Mouse (Mus musculus): ENCODE measurements around the gene Lsamp.

The Lsamp gene

DNA sequence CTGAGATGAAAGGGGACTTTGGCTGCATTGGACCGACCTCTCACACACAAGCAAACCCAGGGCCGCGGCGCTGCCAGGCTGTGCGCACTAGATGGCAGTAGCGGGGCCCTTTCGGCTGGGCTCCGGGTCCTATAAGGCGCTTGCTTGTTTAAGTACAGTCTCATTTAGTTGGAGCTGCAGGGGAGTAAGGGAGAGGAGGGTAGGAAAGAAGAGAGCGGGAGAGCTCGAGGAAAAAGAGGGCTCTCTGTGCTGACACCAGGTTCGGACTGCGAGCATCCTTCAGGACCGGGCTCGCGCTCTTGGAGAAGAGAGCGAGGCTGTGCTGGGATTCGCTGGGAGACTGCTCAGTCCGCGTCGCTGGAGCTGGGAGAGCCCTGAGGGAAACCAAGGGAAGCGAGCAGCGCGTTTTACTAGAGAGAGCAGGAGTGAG, at the start of gene Lsamp:
Lsamp (plus strand) TSS at position 157 of the 430 bp plus-strand sequence.
- no peak for DNase-seq (ENCODE audit: low read depth, low spot score)
- H3K36me3 ChIP-seq (ENCODE audit: control insufficient read depth, insufficient read depth, low read length, poor library complexity, severe bottlenecking), result no peaks in the 10 kb centered on the region
- H3K27me3 ChIP-seq (ENCODE audit: control insufficient read depth, insufficient read depth, low read length, poor library complexity, severe bottlenecking), result no peaks in the 10 kb centered on the region

DNA sequence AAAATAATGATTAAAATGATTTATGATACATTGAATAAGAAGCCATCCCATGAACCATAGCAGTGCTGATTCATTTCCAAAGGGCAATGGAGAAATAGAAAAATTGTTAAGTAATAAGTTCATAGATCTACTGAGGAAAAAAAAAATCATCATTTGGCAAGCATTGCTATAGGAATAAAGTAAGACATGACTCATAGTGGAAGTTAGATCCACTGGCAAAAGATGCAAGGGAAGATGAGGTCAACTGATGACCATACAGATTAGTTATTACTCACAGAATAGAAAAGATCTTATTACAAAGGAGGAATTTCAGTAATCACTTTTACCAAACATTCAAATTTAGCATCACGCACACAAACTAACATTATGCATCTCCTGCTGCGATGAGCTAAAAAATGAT, 26.5 kb upstream of the Lsamp start:
- no peak for DNase-seq (ENCODE audit: low read depth, low spot score)
- Histone ChIP-seq H3K36me3 (ENCODE audit: control insufficient read depth, insufficient read depth, low read length, poor library complexity, severe bottlenecking) (no peaks in the 10 kb centered on the region), H3K27me3 (ENCODE audit: control insufficient read depth, insufficient read depth, low read length, poor library complexity, severe bottlenecking) (no peaks in the 10 kb centered on the region)

DNA sequence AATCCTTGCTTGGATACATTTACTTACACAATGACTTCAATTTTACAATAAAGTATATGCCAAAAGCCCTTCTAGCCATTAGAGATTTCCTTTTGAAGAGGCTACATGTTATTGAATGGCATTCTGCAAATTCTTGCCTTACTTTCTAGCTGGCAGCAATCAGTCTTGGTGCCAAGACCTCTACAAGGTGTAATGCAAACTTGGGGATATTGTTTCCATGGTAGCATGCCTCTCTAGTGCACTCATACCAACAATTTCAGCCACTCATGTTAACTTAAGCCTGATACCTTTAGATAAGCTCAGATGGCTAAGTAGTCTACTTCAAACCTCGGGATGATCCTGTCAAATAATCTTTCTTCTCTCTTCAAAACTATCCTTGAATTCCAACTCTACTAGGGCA, 11.4 kb upstream of the Lsamp start:
- no peaks in the 10 kb centered on the region for H3K27me3 ChIP-seq (ENCODE audit: control insufficient read depth, insufficient read depth, low read length, poor library complexity, severe bottlenecking)
- no peak for DNase-seq (ENCODE audit: low read depth, low spot score)
- H3K36me3 ChIP-seq (ENCODE audit: control insufficient read depth, insufficient read depth, low read length, poor library complexity, severe bottlenecking), result no peaks in the 10 kb centered on the region

DNA sequence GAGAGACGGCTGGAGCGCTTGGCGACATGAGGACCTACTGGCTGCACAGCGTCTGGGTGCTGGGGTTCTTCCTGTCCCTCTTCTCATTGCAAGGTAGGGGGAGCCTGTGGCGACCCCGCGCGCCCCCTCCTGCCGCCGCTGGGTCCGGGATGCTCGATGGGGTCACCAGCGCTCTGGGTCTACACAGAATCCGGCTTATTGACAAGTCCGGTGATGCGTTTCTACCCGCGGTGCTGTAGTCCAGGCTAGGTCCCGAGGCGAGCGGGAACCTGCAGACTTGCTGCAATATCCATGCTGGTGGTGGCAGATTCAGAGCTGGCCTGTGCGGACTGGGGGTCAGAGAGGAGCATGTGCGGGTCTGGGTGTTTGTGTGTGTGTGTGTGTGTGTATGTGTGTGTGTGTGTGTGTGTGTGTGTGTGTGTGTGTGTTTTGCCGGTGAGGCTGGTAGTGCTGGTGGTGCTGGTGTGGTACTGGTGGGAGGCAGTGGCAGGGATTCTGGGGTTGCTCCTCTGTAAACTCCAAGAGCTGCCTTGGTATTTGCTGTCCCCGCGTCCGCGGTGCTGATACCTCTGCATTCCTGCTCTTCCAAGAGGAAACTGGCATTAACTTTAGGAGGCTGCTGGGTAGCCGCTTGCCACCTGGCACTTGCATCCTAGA, 602 bp downstream of the Lsamp start:
- DNase-seq (ENCODE audit: low read depth, low spot score), result no peak
- no peaks in the 10 kb centered on the region for H3K27me3 ChIP-seq (ENCODE audit: control insufficient read depth, insufficient read depth, low read length, poor library complexity, severe bottlenecking)
- H3K36me3 ChIP-seq (ENCODE audit: control insufficient read depth, insufficient read depth, low read length, poor library complexity, severe bottlenecking), result no peaks in the 10 kb centered on the region

DNA sequence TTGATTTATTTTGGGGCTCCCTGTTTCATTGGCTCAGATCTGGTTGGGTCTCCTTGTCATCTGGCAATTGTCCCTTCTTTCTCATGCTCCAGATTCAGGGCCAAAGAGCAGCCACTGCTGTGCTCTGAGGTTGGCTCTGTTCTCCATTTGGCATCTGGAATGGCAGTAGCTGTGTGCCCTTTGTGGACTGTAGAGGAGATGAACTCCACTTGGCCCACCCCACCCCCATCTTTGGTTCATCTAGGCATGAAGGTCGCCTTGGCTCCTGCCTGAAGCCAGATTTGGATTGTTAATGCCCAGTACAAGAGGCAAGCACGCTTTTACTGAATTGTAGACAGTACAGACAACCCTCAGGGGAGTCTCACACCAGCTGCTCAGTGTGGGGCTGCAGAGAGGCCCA, 4.3 kb downstream of the Lsamp start:
- no peaks in the 10 kb centered on the region for H3K27me3 ChIP-seq (ENCODE audit: control insufficient read depth, insufficient read depth, low read length, poor library complexity, severe bottlenecking)
- no peak for DNase-seq (ENCODE audit: low read depth, low spot score)
- no peaks in the 10 kb centered on the region for H3K36me3 ChIP-seq (ENCODE audit: control insufficient read depth, insufficient read depth, low read length, poor library complexity, severe bottlenecking)

DNA sequence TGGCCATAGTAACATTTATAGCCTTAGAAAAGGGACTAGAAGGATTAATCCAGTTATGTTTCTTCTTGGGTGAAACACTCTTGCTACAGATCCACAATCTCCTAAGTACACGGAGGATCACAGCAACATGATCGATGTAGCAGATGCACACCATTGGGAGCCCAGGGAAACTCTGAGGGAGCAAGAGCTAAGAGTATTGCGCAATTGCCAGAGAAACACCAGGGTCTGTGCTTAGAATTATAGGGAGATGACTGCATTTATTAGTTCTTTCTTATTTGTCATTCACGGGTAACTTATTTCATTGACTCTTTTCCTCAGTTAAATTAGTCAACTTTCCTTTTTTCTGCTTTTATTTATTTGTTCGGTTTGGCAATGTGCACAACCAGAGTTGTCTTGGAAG, 10.7 kb downstream of the Lsamp start:
- no peaks in the 10 kb centered on the region for H3K36me3 ChIP-seq (ENCODE audit: control insufficient read depth, insufficient read depth, low read length, poor library complexity, severe bottlenecking)
- DNase-seq (ENCODE audit: low read depth, low spot score), result no peak

DNA sequence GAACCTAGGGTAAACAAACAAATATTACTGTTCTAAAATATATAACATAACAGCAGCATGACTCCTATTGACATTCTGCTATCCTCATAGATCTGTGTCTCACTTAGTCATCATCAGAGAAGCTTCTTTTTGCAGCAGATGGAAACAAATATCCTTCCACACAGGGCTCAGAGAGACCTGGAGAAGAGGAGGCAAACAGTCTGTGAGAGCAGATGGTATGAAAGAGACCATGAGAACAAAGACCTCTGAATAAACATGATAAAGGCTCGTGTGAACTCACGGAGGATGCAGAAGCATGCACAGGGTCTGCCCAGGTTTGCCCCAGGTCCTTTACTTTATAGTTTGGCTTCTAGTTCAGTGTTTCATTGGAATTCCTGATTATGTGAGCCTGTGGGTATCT, 24.6 kb downstream of the Lsamp start:
- Histone ChIP-seq H3K27me3 (ENCODE audit: control insufficient read depth, insufficient read depth, low read length, poor library complexity, severe bottlenecking) (no peaks in the 10 kb centered on the region), H3K36me3 (ENCODE audit: control insufficient read depth, insufficient read depth, low read length, poor library complexity, severe bottlenecking) (no peaks in the 10 kb centered on the region)
- no peak for DNase-seq (ENCODE audit: low read depth, low spot score)

More for the DNA sequence above, 10.7 kb downstream of the Lsamp start:
- H3K27me3 ChIP-seq (ENCODE audit: control insufficient read depth, insufficient read depth, low read length, poor library complexity, severe bottlenecking), result no peaks in the 10 kb centered on the region

DNA sequence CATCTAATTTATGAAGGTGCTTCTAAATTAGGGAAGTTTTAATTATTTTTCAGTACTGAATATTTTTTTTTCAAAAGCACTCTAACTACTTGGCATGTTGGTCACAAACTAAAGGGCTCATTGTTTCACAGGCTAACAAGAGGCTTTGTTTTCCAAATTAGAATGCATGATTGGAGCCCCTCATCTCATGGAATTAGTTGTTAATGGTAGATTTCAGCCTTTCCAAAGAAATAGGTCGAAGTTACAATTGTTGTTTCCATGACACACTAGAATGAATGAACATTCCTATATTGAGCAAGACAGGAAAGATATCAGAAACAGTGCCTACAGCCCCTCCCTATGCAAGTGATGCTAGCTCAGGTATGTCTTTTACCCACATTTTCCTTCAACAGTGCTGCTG, 26.9 kb downstream of the Lsamp start:
- DNase-seq (ENCODE audit: low read depth, low spot score), result no peak

DNA sequence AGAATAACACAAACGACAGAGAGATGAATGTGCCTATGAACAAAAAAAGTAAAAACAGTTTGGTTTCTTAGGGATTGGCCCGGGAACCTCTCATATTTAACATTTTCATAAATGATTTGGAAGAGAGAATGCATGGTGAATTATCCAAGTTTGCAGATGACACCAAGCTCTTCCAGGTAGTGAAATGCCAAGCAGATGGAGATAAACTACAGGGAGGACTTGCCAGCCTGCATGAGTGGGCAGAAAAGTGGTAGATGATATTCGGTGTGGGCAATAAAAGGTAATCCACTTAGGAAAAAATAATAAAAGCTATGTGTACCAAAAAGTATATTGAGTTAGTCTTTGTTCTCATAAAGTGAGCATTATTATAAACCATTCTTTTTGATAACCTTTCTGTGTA, 38.5 kb downstream of the Lsamp start:
- DNase-seq (ENCODE audit: low read depth, low spot score), result no peak
- Histone ChIP-seq H3K36me3 (ENCODE audit: control insufficient read depth, insufficient read depth, low read length, poor library complexity, severe bottlenecking) (no peaks in the 10 kb centered on the region), H3K27me3 (ENCODE audit: control insufficient read depth, insufficient read depth, low read length, poor library complexity, severe bottlenecking) (no peaks in the 10 kb centered on the region)

More for the DNA sequence above, 26.9 kb downstream of the Lsamp start:
- H3K27me3 ChIP-seq (ENCODE audit: control insufficient read depth, insufficient read depth, low read length, poor library complexity, severe bottlenecking), result no peaks in the 10 kb centered on the region
- H3K36me3 ChIP-seq (ENCODE audit: control insufficient read depth, insufficient read depth, low read length, poor library complexity, severe bottlenecking), result no peaks in the 10 kb centered on the region

DNA sequence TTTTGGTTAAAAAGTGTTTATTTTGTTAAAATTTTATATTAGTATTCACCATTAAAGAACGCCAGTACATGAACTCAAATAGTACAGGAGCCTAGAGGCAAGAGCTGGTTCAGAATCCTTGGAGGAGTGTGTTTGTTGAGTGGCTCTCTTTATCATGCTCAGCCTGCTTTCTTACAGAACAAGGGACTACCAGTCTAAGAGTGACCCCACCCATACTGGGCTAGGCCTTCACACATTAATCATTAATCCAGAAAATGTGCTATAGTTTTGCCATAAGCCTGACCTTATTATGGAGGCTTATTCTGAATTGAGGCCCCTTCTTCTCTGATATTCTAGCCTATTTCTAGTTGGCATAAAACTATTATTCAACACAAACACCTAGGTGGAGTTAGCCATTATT, 52.6 kb downstream of the Lsamp start:
- no peaks in the 10 kb centered on the region for H3K27me3 ChIP-seq (ENCODE audit: control insufficient read depth, insufficient read depth, low read length, poor library complexity, severe bottlenecking)
- no peaks in the 10 kb centered on the region for H3K36me3 ChIP-seq (ENCODE audit: control insufficient read depth, insufficient read depth, low read length, poor library complexity, severe bottlenecking)
- DNase-seq (ENCODE audit: low read depth, low spot score), result no peak

DNA sequence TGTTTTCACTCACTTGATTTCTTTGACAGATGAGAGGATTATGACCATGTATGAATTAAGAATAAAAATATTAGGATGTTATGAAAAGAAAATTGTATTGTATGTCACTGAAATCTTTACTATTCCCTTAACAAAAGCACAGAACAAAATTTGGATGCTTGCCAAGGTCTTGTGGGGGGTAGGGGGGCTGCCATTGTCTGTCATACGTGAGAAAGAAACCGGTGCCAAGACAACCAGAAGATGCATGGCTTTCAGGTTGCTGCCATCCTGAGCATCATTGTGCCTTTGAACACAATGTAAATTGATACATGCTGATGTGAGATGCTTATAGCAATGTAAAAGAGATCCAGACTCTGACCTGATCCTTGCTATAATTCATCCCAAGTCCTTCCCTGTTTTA, 75.4 kb downstream of the Lsamp start:
- DNase-seq (ENCODE audit: low read depth, low spot score), result no peak
- Histone ChIP-seq H3K36me3 (ENCODE audit: control insufficient read depth, insufficient read depth, low read length, poor library complexity, severe bottlenecking) (no peaks in the 10 kb centered on the region), H3K27me3 (ENCODE audit: control insufficient read depth, insufficient read depth, low read length, poor library complexity, severe bottlenecking) (no peaks in the 10 kb centered on the region)

DNA sequence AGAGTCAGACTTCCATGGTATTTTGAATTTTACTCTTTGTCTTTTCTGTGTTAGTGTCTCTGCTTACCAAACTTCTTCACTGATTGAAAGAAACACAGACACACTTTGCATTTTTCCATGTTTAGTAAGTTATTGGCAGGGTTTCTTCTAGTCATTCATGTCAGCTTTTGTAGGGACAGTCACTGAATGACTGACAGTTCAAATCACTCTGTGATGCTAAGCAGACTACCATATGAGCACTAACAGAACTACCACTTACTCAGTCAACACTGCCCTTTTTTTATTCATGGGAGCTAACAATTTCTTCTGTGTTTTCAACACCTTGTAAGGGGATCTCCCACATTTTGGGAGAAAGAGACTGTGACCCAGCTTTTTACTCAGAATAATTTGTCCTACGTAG, 75.8 kb downstream of the Lsamp start:
- no peak for DNase-seq (ENCODE audit: low read depth, low spot score)
- H3K27me3 ChIP-seq (ENCODE audit: control insufficient read depth, insufficient read depth, low read length, poor library complexity, severe bottlenecking), result no peaks in the 10 kb centered on the region

DNA sequence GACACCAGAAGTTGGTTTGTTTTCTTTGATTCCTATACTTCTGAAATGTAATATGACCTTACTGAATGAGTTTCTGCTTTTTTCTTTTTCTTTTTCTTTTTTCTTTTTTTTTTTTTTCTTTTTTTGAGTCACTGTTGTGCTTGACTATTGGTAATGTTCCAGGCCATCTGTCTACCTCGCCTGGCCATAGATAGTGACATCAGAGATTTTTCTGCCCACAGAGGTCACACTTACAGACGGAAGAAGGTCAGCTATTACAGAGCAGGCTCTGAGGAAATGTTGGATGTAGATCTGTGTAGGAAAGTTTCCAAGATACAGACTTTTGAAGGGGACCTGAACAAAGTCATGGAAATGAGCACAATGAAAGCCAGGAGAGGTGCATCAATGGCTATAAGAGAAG, 76.3 kb downstream of the Lsamp start:
- Histone ChIP-seq H3K27me3 (ENCODE audit: control insufficient read depth, insufficient read depth, low read length, poor library complexity, severe bottlenecking) (no peaks in the 10 kb centered on the region), H3K36me3 (ENCODE audit: control insufficient read depth, insufficient read depth, low read length, poor library complexity, severe bottlenecking) (no peaks in the 10 kb centered on the region)
- no peak for DNase-seq (ENCODE audit: low read depth, low spot score)

More for the DNA sequence above, 75.8 kb downstream of the Lsamp start:
- H3K36me3 ChIP-seq (ENCODE audit: control insufficient read depth, insufficient read depth, low read length, poor library complexity, severe bottlenecking), result no peaks in the 10 kb centered on the region

DNA sequence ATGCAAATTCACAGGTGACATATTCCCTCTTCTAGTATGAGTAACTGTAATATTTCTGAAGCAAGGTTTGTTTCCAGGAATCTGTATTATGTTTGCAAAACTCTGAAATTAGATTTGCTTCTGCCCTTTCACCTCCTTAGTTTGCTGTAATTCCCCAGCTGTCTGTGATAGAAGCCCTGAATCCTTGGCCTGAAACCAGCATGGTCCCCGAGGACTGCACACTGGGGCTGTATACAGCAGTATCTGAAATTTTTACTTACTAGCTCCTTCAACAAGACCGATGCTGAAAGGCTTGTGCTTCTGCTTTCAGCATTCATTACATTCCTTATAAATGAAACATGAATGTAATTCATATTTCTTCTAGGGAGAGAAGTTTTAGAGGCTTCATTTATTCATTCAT, 91.4 kb downstream of the Lsamp start:
- Histone ChIP-seq H3K27me3 (ENCODE audit: control insufficient read depth, insufficient read depth, low read length, poor library complexity, severe bottlenecking) (no peaks in the 10 kb centered on the region), H3K36me3 (ENCODE audit: control insufficient read depth, insufficient read depth, low read length, poor library complexity, severe bottlenecking) (no peaks in the 10 kb centered on the region)
- no peak for DNase-seq (ENCODE audit: low read depth, low spot score)

DNA sequence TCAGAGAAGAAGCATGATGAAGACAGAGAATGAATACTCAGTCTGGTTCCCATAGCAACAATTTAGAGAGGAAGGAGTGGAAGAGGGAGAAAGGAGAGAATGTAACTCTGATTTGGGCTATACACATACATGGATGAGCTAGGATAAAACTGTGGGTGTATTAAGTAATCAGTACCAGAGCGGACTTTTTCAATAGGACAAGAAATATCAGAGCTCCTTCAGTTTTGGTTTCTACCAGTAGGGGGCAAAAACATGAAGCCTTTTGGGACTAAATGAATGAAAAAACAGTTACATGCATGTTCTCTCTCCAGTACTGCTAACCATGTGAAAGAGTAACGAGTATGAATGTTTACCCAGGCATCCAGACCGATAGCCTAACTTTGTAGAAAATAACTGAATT, 96.1 kb downstream of the Lsamp start:
- no peak for DNase-seq (ENCODE audit: low read depth, low spot score)
- no peaks in the 10 kb centered on the region for H3K36me3 ChIP-seq (ENCODE audit: control insufficient read depth, insufficient read depth, low read length, poor library complexity, severe bottlenecking)

DNA sequence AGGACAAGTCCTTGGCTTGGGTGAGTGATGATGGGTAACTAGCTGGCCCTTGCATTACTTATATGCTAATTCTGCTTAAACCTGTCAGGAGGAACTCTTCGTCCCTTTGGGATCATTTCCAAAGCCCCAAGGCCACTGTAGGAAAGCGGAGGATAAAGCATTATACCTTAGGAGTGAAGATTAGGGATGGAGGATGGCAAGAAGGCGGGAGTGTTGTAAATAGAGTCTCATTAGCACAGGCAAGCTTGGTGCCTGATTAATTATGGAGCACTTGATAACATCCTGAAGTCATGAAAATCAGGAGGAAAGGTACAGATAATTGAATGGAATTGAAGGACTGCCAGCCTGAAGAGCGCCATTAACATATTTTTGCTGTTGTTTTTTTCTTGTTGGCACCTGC, 120.2 kb downstream of the Lsamp start:
- no peak for DNase-seq (ENCODE audit: low read depth, low spot score)
- H3K36me3 ChIP-seq (ENCODE audit: control insufficient read depth, insufficient read depth, low read length, poor library complexity, severe bottlenecking), result no peaks in the 10 kb centered on the region
- H3K27me3 ChIP-seq (ENCODE audit: control insufficient read depth, insufficient read depth, low read length, poor library complexity, severe bottlenecking), result no peaks in the 10 kb centered on the region

More for the DNA sequence above, 96.1 kb downstream of the Lsamp start:
- H3K27me3 ChIP-seq (ENCODE audit: control insufficient read depth, insufficient read depth, low read length, poor library complexity, severe bottlenecking), result no peaks in the 10 kb centered on the region
